Mouse (Mus musculus): Measurements from ENCODE around the gene Cldn10. TPM values are rescaled to one million over a fixed set of nuclear protein-coding genes. Genes with fewer than 3 reads are reported as not detected.

The Cldn10 gene
- polyA plus RNA-seq, 1 experiment from 2014 or later, result 11.5 TPM

DNA sequence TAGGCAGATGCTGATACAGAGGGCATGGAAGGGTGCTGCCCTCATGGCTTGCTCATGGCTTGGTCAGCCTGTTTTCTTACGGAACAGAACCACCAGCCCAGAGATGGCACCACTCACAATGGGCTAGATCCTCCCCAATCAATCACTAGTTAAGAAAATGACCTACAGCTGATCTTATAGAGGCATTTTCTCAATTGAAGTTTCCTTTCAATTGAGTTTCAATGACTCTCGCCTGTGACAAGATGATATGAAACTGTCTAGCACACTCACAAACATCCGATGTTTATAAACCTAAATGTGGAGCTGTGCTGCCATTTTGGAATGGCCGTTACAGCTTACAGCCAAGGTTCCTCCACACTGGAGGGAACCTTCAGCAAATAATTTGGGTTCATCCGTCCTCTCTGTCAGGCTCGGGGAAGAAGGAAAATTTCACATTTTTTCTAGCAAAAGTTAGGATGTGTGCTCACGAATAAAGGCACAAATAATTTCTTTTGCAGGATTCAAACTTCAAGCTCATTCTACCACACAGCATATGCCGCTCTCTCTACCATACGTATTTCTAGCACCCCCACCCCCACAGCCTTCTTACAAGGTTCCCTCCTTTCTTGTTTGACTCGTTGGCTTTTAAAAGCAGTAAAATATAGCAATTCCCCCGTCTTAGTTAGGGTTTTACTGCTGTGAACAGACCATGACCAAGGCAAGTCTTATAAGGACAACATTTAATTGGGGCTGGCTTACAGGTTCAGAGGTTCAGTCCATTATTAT is 41.8 kb downstream of the Cldn10 start:
- no peaks in the 10 kb centered on the region for H3K9me3 ChIP-seq (replicated peaks)
- H3K27me3 ChIP-seq, result no peaks in the 10 kb centered on the region
- 88% methylated on average over 11 of the region's 11 CpGs for WGBS
- peaks cover 11% of the 10 kb centered on the region for H3K4me1 ChIP-seq
- H3K27ac ChIP-seq (replicated peaks), result no peak overlapping the region
- H3K9ac ChIP-seq, result no peak overlapping the region
- H3K4me3 ChIP-seq (replicated peaks), result no peak overlapping the region
- no peak for ATAC-seq (ENCODE audit: insufficient number of reproducible peaks, low FRiP score, low TSS enrichment, low read depth)
- no peaks in the 10 kb centered on the region for H3K36me3 ChIP-seq
- H3K4me2 ChIP-seq (replicated peaks), result no peak overlapping the region

DNA sequence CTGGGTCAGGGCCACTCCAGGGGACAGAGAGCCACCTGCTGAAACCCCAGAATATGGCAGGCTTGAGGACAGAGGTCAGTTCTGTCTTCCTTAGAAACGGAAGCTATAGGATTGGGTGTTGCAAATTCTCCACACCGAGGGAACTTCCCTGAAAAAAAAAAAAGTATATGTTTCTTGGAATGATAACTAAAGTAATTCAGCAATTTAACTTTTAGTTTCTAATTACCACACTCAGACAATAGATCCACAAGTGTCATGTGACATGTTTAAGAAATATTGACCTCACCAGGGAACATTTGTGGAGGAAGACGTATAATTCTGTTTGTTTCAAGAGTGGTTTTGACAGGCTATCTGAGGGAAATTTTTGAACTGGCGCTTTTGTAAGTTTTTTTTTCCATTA is 43.9 kb downstream of the Cldn10 start:
- ATAC-seq (ENCODE audit: insufficient number of reproducible peaks, low FRiP score, low TSS enrichment, low read depth), result no peak
- Histone ChIP-seq H3K9ac (no peak overlapping the region), H3K4me2 (replicated peaks) (no peak overlapping the region), H3K36me3 (no peaks in the 10 kb centered on the region), H3K4me3 (replicated peaks) (no peak overlapping the region), H3K27ac (replicated peaks) (no peak overlapping the region), H3K9me3 (replicated peaks) (no peaks in the 10 kb centered on the region), H3K27me3 (no peaks in the 10 kb centered on the region), H3K4me1 (peaks cover 11% of the 10 kb centered on the region)
- WGBS, result 66% methylated on average over 4 of the region's 4 CpGs

DNA sequence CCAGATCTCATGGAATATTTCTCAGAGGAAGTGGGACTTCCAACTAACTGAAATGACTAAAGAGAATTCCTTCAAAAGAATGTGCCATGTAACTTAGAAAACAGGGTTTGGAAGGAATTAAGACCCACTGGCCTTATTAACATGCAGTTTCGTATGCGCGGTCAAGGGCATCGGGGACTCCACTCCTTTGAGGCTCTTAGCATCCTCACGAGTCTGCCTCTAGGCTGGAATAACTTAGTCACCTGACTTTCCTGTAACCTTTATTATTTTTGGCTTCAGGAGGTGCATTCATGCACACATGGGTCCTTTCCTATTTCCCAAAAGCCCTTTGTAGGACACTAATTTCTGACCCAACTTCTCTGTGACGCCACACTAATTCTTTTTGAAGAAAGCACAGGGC is 45.5 kb downstream of the Cldn10 start:
- no peaks in the 10 kb centered on the region for H3K36me3 ChIP-seq
- H3K9me3 ChIP-seq (replicated peaks), result no peaks in the 10 kb centered on the region
- no peak overlapping the region for H3K4me2 ChIP-seq (replicated peaks)
- H3K4me3 ChIP-seq (replicated peaks), result no peak overlapping the region
- no peaks in the 10 kb centered on the region for H3K27me3 ChIP-seq
- no peak for ATAC-seq (ENCODE audit: insufficient number of reproducible peaks, low FRiP score, low TSS enrichment, low read depth)
- H3K9ac ChIP-seq, result no peak overlapping the region
- H3K4me1 ChIP-seq, result peaks cover 4% of the 10 kb centered on the region
- WGBS, result 66% methylated on average over 6 of the region's 6 CpGs
- no peak overlapping the region for H3K27ac ChIP-seq (replicated peaks)

DNA sequence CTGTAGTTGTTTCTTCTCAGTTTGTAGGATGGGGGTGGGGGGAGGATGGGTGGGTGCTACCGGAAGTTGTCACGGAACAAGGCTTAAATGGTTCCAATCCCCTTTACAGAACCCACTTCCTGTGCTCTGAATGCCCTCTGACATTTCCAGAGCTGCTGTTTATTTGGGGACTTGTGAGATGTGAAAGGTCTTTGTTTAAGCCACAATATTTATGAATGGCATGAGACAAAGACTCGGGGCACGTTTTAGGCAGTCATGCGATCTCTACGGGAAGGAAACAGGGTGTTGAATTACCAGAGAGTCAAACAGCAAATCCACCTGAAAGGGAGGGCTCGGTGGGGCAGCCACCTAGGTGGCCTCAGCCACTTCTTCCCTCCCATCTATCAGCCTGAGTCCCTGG is 46.6 kb downstream of the Cldn10 start:
- Histone ChIP-seq H3K4me2 (replicated peaks) (no peak overlapping the region), H3K4me1 (peaks cover 4% of the 10 kb centered on the region), H3K9ac (no peak overlapping the region), H3K4me3 (replicated peaks) (no peak overlapping the region), H3K27me3 (no peaks in the 10 kb centered on the region), H3K27ac (replicated peaks) (no peak overlapping the region), H3K36me3 (no peaks in the 10 kb centered on the region), H3K9me3 (replicated peaks) (no peaks in the 10 kb centered on the region)
- no peak for ATAC-seq (ENCODE audit: insufficient number of reproducible peaks, low FRiP score, low TSS enrichment, low read depth)
- WGBS, result 3% methylated on average over 7 of the region's 7 CpGs

DNA sequence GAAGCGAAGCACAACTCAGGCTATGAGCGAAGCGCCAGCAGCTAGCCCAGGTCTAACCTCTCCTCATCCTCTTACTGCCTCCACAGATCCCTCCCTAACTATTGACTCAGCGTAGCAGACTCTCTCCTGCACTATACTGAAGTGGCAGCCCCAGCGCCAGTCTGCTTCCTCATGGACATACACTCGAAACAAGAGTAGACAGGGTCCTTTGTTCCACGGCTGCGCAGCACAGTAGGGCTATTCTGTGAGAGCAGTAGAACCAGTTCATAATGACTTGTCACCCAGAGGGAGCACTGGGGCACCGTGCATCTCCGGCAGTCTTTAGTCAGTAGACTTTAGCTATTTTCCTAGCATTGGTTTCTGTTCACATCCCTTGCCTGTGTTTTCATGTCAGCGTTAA is 48.4 kb downstream of the Cldn10 start:
- H3K27me3 ChIP-seq, result no peaks in the 10 kb centered on the region
- H3K9ac ChIP-seq, result no peak overlapping the region
- no peak overlapping the region for H3K4me2 ChIP-seq (replicated peaks)
- no peak overlapping the region for H3K4me3 ChIP-seq (replicated peaks)
- H3K9me3 ChIP-seq (replicated peaks), result no peaks in the 10 kb centered on the region
- no peak for ATAC-seq (ENCODE audit: insufficient number of reproducible peaks, low FRiP score, low TSS enrichment, low read depth)
- H3K4me1 ChIP-seq, result peaks cover 4% of the 10 kb centered on the region
- 67% methylated on average over 11 of the region's 11 CpGs for WGBS
- no peak overlapping the region for H3K27ac ChIP-seq (replicated peaks)
- H3K36me3 ChIP-seq, result no peaks in the 10 kb centered on the region

DNA sequence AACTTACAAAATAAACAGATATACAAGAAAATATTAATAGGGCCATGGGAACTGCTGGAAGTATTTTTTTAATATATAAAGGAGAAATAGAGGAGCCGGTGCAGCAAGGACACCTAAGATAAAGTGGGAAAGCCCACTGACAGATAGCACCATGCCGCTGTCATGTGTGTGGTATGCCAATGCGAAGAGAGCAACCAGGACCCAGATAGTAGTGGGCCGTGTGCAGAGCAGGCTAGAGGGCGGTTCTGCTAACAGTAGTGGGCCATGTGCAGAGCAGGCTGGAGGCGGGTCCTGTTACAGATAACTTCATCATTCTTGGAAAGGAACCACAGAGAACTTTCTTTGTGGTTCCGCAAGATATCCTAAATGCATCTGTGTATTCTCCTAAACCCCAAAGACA is 49.0 kb downstream of the Cldn10 start:
- 80% methylated on average over 7 of the region's 7 CpGs for WGBS
- no peak overlapping the region for H3K27ac ChIP-seq (replicated peaks)
- no peak overlapping the region for H3K4me2 ChIP-seq (replicated peaks)
- no peaks in the 10 kb centered on the region for H3K36me3 ChIP-seq
- no peak overlapping the region for H3K9ac ChIP-seq
- H3K27me3 ChIP-seq, result no peaks in the 10 kb centered on the region
- H3K4me1 ChIP-seq, result peaks cover 4% of the 10 kb centered on the region
- no peak overlapping the region for H3K4me3 ChIP-seq (replicated peaks)
- ATAC-seq (ENCODE audit: insufficient number of reproducible peaks, low FRiP score, low TSS enrichment, low read depth), result no peak
- no peaks in the 10 kb centered on the region for H3K9me3 ChIP-seq (replicated peaks)

DNA sequence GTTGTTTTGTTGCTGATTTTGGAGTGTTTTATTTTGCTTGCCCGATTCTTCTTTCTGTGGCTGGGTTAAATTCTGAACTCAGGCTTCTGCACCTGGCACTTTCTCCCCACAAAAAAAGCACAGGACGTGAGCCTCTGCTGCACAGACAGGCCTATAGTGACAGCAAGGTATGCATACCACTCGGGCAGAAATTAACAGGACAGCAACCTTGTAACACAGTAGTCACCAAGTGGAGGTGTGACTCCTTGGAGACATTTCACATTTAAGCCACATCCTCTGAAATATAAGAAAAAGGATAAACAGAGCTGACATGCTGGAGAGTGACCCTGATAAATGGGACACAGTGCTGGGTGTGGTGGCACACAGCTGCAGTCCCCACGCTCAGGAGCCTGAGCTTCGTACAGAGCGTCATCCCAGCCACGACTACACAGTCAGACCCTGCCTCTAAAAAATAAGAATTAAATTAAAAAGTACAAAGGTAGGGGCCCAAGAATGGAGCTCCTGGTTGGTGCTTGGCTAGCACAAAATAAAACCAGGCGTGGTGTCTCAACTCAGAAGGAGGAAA is 50.9 kb downstream of the Cldn10 start:
- H3K36me3 ChIP-seq, result no peaks in the 10 kb centered on the region
- H3K9ac ChIP-seq, result no peak overlapping the region
- no peak for ATAC-seq (ENCODE audit: insufficient number of reproducible peaks, low FRiP score, low TSS enrichment, low read depth)
- H3K4me1 ChIP-seq, result peaks cover 4% of the 10 kb centered on the region
- no peak overlapping the region for H3K27ac ChIP-seq (replicated peaks)
- no peaks in the 10 kb centered on the region for H3K9me3 ChIP-seq (replicated peaks)
- H3K27me3 ChIP-seq, result no peaks in the 10 kb centered on the region
- WGBS, result 65% methylated on average over 8 of the region's 8 CpGs
- H3K4me3 ChIP-seq (replicated peaks), result no peak overlapping the region
- no peak overlapping the region for H3K4me2 ChIP-seq (replicated peaks)

DNA sequence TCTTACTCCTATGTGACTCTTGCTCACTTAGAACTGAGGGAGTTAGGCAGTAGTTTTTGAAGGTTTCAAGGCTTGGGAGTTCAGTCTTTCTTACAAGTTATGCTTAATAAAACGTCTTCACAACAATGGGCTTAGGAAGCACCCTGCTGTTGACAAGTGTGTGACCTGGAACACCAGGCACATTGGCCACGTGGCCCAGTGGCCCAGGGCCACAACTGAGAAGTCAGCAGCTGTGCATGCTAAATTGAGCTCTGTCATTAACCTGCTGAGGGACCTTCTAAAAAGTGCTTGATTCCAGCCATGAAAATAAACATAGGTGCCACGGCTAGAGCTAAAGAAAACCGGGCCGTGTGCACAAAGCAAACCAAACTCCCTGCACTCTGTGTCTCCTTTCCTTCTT is 51.7 kb downstream of the Cldn10 start:
- H3K9ac ChIP-seq, result no peak overlapping the region
- H3K4me2 ChIP-seq (replicated peaks), result no peak overlapping the region
- no peaks in the 10 kb centered on the region for H3K27me3 ChIP-seq
- H3K9me3 ChIP-seq (replicated peaks), result no peaks in the 10 kb centered on the region
- peaks cover under 1% of the 10 kb centered on the region; the same call in 1 of the 2 replicates for H3K4me1 ChIP-seq
- WGBS, result 62% methylated on average over 5 of the region's 5 CpGs
- H3K27ac ChIP-seq (replicated peaks), result no peak overlapping the region
- no peak overlapping the region for H3K4me3 ChIP-seq (replicated peaks)
- no peaks in the 10 kb centered on the region for H3K36me3 ChIP-seq
- no peak for ATAC-seq (ENCODE audit: insufficient number of reproducible peaks, low FRiP score, low TSS enrichment, low read depth)

DNA sequence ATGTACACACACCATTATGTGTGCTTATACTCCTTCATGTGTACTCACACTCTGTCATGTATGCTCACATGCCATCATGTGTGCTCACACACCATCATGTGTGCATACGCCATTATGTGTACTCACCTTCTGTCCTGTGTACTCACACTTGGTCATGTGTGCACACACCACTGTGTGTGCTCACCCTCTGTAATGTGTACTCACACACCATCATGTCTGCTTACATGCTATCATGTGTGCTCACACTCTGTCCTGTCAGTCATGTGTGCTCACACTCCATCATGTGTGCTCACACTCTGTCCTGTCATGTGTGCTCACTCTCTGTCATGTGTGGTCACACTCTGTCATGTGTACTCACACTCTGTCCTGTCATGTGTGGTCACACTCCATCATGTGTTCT is 52.3 kb downstream of the Cldn10 start:
- Histone ChIP-seq H3K27me3 (no peaks in the 10 kb centered on the region), H3K9me3 (replicated peaks) (no peaks in the 10 kb centered on the region)
- WGBS, result 91% methylated on average over 1 of the region's 1 CpGs

DNA sequence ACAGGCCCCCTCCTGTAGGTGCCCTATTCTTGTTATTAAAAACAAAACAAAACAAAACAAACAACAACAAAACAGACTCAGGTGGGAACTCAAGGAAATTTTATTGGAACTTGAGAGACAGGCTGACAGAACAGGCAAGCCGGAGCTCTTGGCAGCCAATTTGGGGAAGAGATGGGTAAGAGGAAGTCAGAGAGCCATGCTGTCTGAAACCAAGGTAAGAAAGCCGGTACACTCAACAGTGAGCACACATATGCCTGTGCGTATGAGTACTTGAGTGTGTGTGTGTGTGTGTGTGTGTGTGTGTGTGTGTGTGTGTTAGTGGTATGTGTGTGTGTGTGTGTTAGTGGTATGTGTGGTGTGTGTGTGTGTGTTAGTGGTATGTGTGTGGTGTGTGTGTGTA is 54.6 kb downstream of the Cldn10 start:
- ATAC-seq (ENCODE audit: insufficient number of reproducible peaks, low FRiP score, low TSS enrichment, low read depth), result no peak
- WGBS, result 89% methylated on average over 3 of the region's 3 CpGs
- H3K4me3 ChIP-seq (replicated peaks), result no peak overlapping the region
- no peak overlapping the region for H3K27ac ChIP-seq (replicated peaks)
- no peaks in the 10 kb centered on the region for H3K4me1 ChIP-seq
- no peaks in the 10 kb centered on the region for H3K27me3 ChIP-seq
- H3K4me2 ChIP-seq (replicated peaks), result no peak overlapping the region
- H3K9ac ChIP-seq, result no peak overlapping the region
- no peaks in the 10 kb centered on the region for H3K36me3 ChIP-seq
- no peaks in the 10 kb centered on the region for H3K9me3 ChIP-seq (replicated peaks)

More for the DNA sequence above, 52.3 kb downstream of the Cldn10 start:
- H3K4me3 ChIP-seq (replicated peaks), result no peak overlapping the region
- H3K27ac ChIP-seq (replicated peaks), result no peak overlapping the region
- no peak overlapping the region for H3K4me2 ChIP-seq (replicated peaks)
- H3K4me1 ChIP-seq, result no peaks in the 10 kb centered on the region
- H3K36me3 ChIP-seq, result no peaks in the 10 kb centered on the region
- ATAC-seq (ENCODE audit: insufficient number of reproducible peaks, low FRiP score, low TSS enrichment, low read depth), result no peak
- H3K9ac ChIP-seq, result no peak overlapping the region

DNA sequence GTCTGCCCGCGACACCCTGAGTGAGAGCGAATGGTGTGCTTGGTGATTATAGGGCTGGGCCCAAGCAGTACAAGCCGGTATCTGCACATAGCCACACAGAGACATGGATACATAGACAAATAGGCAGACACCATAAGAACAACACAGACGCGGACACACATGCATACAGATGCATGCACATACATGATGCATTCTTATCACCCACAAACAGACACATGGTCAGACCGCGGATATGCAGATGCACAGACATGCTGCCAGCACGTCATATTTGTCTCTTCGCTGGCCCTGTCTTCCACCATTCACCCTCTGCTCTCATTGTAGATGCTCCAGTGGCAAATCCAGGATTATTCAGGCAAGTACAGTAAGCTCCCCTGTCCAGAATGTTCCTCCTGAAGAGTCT is 59.1 kb downstream of the Cldn10 start:
- no peak for ATAC-seq (ENCODE audit: insufficient number of reproducible peaks, low FRiP score, low TSS enrichment, low read depth)
- Histone ChIP-seq H3K4me2 (replicated peaks) (no peak overlapping the region), H3K27me3 (no peaks in the 10 kb centered on the region), H3K9me3 (replicated peaks) (no peaks in the 10 kb centered on the region), H3K27ac (replicated peaks) (no peak overlapping the region), H3K4me1 (no peaks in the 10 kb centered on the region), H3K4me3 (replicated peaks) (no peak overlapping the region), H3K36me3 (no peaks in the 10 kb centered on the region), H3K9ac (no peak overlapping the region)
- 95% methylated on average over 10 of the region's 10 CpGs for WGBS

DNA sequence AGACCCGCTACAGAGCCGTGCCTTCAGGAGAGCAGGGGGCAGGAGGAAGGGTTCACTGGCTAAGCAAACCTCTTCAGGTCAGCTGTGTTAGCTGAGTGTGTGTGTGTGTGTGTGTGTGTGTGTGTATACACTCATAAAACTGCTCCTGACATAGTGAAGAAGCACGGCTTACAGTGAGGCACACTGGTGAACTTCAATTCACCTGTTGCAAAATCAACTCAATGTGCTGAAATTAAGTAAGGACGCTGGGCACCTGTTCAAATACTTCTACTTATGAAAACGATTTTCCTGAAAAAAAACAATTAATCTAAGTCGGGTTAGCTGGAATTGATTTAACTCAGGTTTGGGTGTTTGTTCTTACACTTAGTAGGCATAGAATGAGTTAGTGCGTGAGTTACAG is 60.5 kb downstream of the Cldn10 start:
- H3K9ac ChIP-seq, result no peak overlapping the region
- WGBS, result 70% methylated on average over 7 of the region's 7 CpGs
- no peaks in the 10 kb centered on the region for H3K27me3 ChIP-seq
- no peaks in the 10 kb centered on the region for H3K9me3 ChIP-seq (replicated peaks)
- H3K27ac ChIP-seq (replicated peaks), result no peak overlapping the region
- H3K4me2 ChIP-seq (replicated peaks), result no peak overlapping the region
- no peaks in the 10 kb centered on the region for H3K36me3 ChIP-seq
- ATAC-seq (ENCODE audit: insufficient number of reproducible peaks, low FRiP score, low TSS enrichment, low read depth), result no peak
- no peak overlapping the region for H3K4me3 ChIP-seq (replicated peaks)
- no peaks in the 10 kb centered on the region for H3K4me1 ChIP-seq
